Mouse (Mus musculus): ENCODE measurements around the gene Parva. TPM values are rescaled to one million over a fixed set of nuclear protein-coding genes. Genes with fewer than 3 reads are reported as not detected.
A peak's percentile ranks its signal among the peaks of the same experiment; 100 is the strongest.

Parva gene
- polyA plus RNA-seq, 1 experiment = 126 TPM

GRCm38 (mm10) chr7:112449954-112450700 lies 22.8 kb downstream of the Parva start:
- H3K79me3 ChIP-seq (ENCODE audit: low read depth) = peaks cover 69% of the 10 kb centered on the region
- no peak overlapping the region for H3K4me3 ChIP-seq (ENCODE audit: insufficient read depth, poor library complexity, severe bottlenecking)
- peaks cover 91% of the 10 kb centered on the region for H3K79me2 ChIP-seq (ENCODE audit: control insufficient read depth, insufficient read depth)
- peaks cover 5% of the 10 kb centered on the region for H3K36me3 ChIP-seq (ENCODE audit: control insufficient read depth, insufficient read depth)
- H3ac ChIP-seq (ENCODE audit: control insufficient read depth, insufficient read length, low read depth) = no peak overlapping the region
- no peak for TF ChIP-seq USF1 (IDR thresholded peaks at IDR 0.05; ENCODE audit: low read depth)
- TF ChIP-seq CTCF (IDR thresholded peaks at IDR 0.05; ENCODE audit: control insufficient read depth, insufficient read depth, insufficient read length) = no peak
- no peak for TF ChIP-seq CEBPB (IDR thresholded peaks at IDR 0.05; ENCODE audit: low read depth)
- no peak for TF ChIP-seq MYOG (IDR thresholded peaks at IDR 0.05; ENCODE audit: control insufficient read depth, extremely low read depth, insufficient read length)
- TF ChIP-seq FOSL1 (IDR thresholded peaks at IDR 0.05; ENCODE audit: insufficient read depth, low read length, poor library complexity, severe bottlenecking) = no peak
- no peak for TF ChIP-seq MYOD1 (IDR thresholded peaks at IDR 0.05; ENCODE audit: control insufficient read depth, insufficient read length, low read depth)
- TF ChIP-seq MAX (IDR thresholded peaks at IDR 0.05) = no peak
- no peaks in the 10 kb centered on the region for H3K27me3 ChIP-seq (ENCODE audit: control insufficient read depth, insufficient read depth, insufficient read length)

GRCm38 (mm10) chr7:112452471-112452870 lies 25.2 kb downstream of the Parva start:
- Histone ChIP-seq H3K27me3 (ENCODE audit: control insufficient read depth, insufficient read depth, insufficient read length) (no peaks in the 10 kb centered on the region), H3K79me2 (ENCODE audit: control insufficient read depth, insufficient read depth) (peaks cover 86% of the 10 kb centered on the region), H3K4me3 (ENCODE audit: insufficient read depth, poor library complexity, severe bottlenecking) (no peak overlapping the region), H3ac (ENCODE audit: control insufficient read depth, insufficient read length, low read depth) (no peak overlapping the region), H3K36me3 (ENCODE audit: control insufficient read depth, insufficient read depth) (peaks cover 5% of the 10 kb centered on the region), H3K79me3 (ENCODE audit: low read depth) (peaks cover 64% of the 10 kb centered on the region)
- no peak for TF ChIP-seq FOSL1 (IDR thresholded peaks at IDR 0.05; ENCODE audit: insufficient read depth, low read length, poor library complexity, severe bottlenecking)
- TF ChIP-seq MYOG (IDR thresholded peaks at IDR 0.05; ENCODE audit: control insufficient read depth, extremely low read depth, insufficient read length) = no peak
- TF ChIP-seq MYOD1 (IDR thresholded peaks at IDR 0.05; ENCODE audit: control insufficient read depth, insufficient read length, low read depth) = no peak
- TF ChIP-seq CTCF (IDR thresholded peaks at IDR 0.05; ENCODE audit: control insufficient read depth, insufficient read depth, insufficient read length) = no peak
- no peak for TF ChIP-seq MAX (IDR thresholded peaks at IDR 0.05)
- no peak for TF ChIP-seq USF1 (IDR thresholded peaks at IDR 0.05; ENCODE audit: low read depth)
- no peak for TF ChIP-seq CEBPB (IDR thresholded peaks at IDR 0.05; ENCODE audit: low read depth)

GRCm38 (mm10) chr7:112453805-112454214 lies 26.5 kb downstream of the Parva start:
- peaks cover 53% of the 10 kb centered on the region for H3K79me3 ChIP-seq (ENCODE audit: low read depth)
- H3ac ChIP-seq (ENCODE audit: control insufficient read depth, insufficient read length, low read depth) = no peak overlapping the region
- H3K79me2 ChIP-seq (ENCODE audit: control insufficient read depth, insufficient read depth) = peaks cover 81% of the 10 kb centered on the region
- no peak for TF ChIP-seq CTCF (IDR thresholded peaks at IDR 0.05; ENCODE audit: control insufficient read depth, insufficient read depth, insufficient read length)
- peak; percentile 61 for TF ChIP-seq MAX (IDR thresholded peaks at IDR 0.05)
- no peak for TF ChIP-seq USF1 (IDR thresholded peaks at IDR 0.05; ENCODE audit: low read depth)
- peak; percentile 42 for TF ChIP-seq MYOD1 (IDR thresholded peaks at IDR 0.05; ENCODE audit: control insufficient read depth, insufficient read length, low read depth)
- TF ChIP-seq FOSL1 (IDR thresholded peaks at IDR 0.05; ENCODE audit: insufficient read depth, low read length, poor library complexity, severe bottlenecking) = peak; percentile 54
- no peak for TF ChIP-seq CEBPB (IDR thresholded peaks at IDR 0.05; ENCODE audit: low read depth)
- TF ChIP-seq MYOG (IDR thresholded peaks at IDR 0.05; ENCODE audit: control insufficient read depth, extremely low read depth, insufficient read length) = no peak
- H3K27me3 ChIP-seq (ENCODE audit: control insufficient read depth, insufficient read depth, insufficient read length) = no peaks in the 10 kb centered on the region
- no peak overlapping the region for H3K4me3 ChIP-seq (ENCODE audit: insufficient read depth, poor library complexity, severe bottlenecking)
- H3K36me3 ChIP-seq (ENCODE audit: control insufficient read depth, insufficient read depth) = peaks cover 5% of the 10 kb centered on the region

- Histone ChIP-seq H3K27me3 (ENCODE audit: control insufficient read depth, insufficient read depth, insufficient read length) (no peaks in the 10 kb centered on the region), H3K79me2 (ENCODE audit: control insufficient read depth, insufficient read depth) (peaks cover 81% of the 10 kb centered on the region), H3K79me3 (ENCODE audit: low read depth) (peaks cover 53% of the 10 kb centered on the region), H3K36me3 (ENCODE audit: control insufficient read depth, insufficient read depth) (peaks cover 5% of the 10 kb centered on the region), H3ac (ENCODE audit: control insufficient read depth, insufficient read length, low read depth) (peak overlapping the region; percentile 18), H3K4me3 (ENCODE audit: insufficient read depth, poor library complexity, severe bottlenecking) (no peak overlapping the region)
- no peak for TF ChIP-seq FOSL1 (IDR thresholded peaks at IDR 0.05; ENCODE audit: insufficient read depth, low read length, poor library complexity, severe bottlenecking)
- TF ChIP-seq CEBPB (IDR thresholded peaks at IDR 0.05; ENCODE audit: low read depth) = no peak
- TF ChIP-seq MAX (IDR thresholded peaks at IDR 0.05) = no peak
- TF ChIP-seq USF1 (IDR thresholded peaks at IDR 0.05; ENCODE audit: low read depth) = no peak
Observed at GRCm38 (mm10) chr7:112454380-112454779, 27.1 kb downstream of the Parva start.

- peaks cover 81% of the 10 kb centered on the region for H3K79me2 ChIP-seq (ENCODE audit: control insufficient read depth, insufficient read depth)
- TF ChIP-seq CTCF (IDR thresholded peaks at IDR 0.05; ENCODE audit: control insufficient read depth, insufficient read depth, insufficient read length) = no peak
- TF ChIP-seq FOSL1 (IDR thresholded peaks at IDR 0.05; ENCODE audit: insufficient read depth, low read length, poor library complexity, severe bottlenecking) = no peak
- no peak for TF ChIP-seq CEBPB (IDR thresholded peaks at IDR 0.05; ENCODE audit: low read depth)
- no peak for TF ChIP-seq USF1 (IDR thresholded peaks at IDR 0.05; ENCODE audit: low read depth)
- TF ChIP-seq MYOG (IDR thresholded peaks at IDR 0.05; ENCODE audit: control insufficient read depth, extremely low read depth, insufficient read length) = no peak
- no peak for TF ChIP-seq MAX (IDR thresholded peaks at IDR 0.05)
- no peak for TF ChIP-seq MYOD1 (IDR thresholded peaks at IDR 0.05; ENCODE audit: control insufficient read depth, insufficient read length, low read depth)
Observed at GRCm38 (mm10) chr7:112454951-112455350, 27.6 kb downstream of the Parva start.

More at GRCm38 (mm10) chr7:112454951-112455350, 27.6 kb downstream of the Parva start:
- H3K79me3 ChIP-seq (ENCODE audit: low read depth) = peaks cover 53% of the 10 kb centered on the region
- no peaks in the 10 kb centered on the region for H3K27me3 ChIP-seq (ENCODE audit: control insufficient read depth, insufficient read depth, insufficient read length)
- H3K4me3 ChIP-seq (ENCODE audit: insufficient read depth, poor library complexity, severe bottlenecking) = no peak overlapping the region
- no peak overlapping the region for H3ac ChIP-seq (ENCODE audit: control insufficient read depth, insufficient read length, low read depth)
- H3K36me3 ChIP-seq (ENCODE audit: control insufficient read depth, insufficient read depth) = peaks cover 5% of the 10 kb centered on the region
